Mouse (Mus musculus): ENCODE data around the gene Kirrel. TPM values are rescaled to one million over a fixed set of nuclear protein-coding genes. Genes with fewer than 3 reads are reported as not detected.

Kirrel gene
- polyA plus RNA-seq, 2 experiments: 11.3 to 46.6 TPM

- Histone ChIP-seq H3K27me3 (ENCODE audit: control insufficient read depth, insufficient read depth, low read length) (no peaks in the 10 kb centered on the region), H3K4me1 (ENCODE audit: control insufficient read depth, insufficient read depth, low read length) (no peaks in the 10 kb centered on the region), H3K27ac (replicated peaks; ENCODE audit: low read depth, low read length) (no peak overlapping the region), H3K36me3 (ENCODE audit: control insufficient read depth, insufficient read depth, low read length) (peaks cover 64% of the 10 kb centered on the region), H3K9me3 (ENCODE audit: control insufficient read depth, low read length) (no peaks in the 10 kb centered on the region), H3K9ac (ENCODE audit: low read depth, low read length, severe bottlenecking) (no peak overlapping the region), H3K4me3 (replicated peaks; ENCODE audit: low read length) (no peak overlapping the region), H3K4me2 (replicated peaks; ENCODE audit: low read depth, low read length, severe bottlenecking) (no peak overlapping the region)
- ATAC-seq (ENCODE audit: low FRiP score, low read depth): no peak
- no peak for DNase-seq (ENCODE audit: low spot score)
- TF ChIP-seq POLR2A (IDR thresholded peaks at IDR 0.05; ENCODE audit: borderline replicate concordance, extremely low read depth, insufficient read depth, insufficient read length): no peak
- WGBS: 87% methylated on average over 4 of the region's 4 CpGs
Measured at GRCm38 (mm10) chr3:87079751-87080150, 94.8 kb downstream of the Kirrel start.

GRCm38 (mm10) chr3:87079301-87079700 is 95.2 kb downstream of the Kirrel start:
- Histone ChIP-seq H3K4me1 (ENCODE audit: control insufficient read depth, insufficient read depth, low read length) (no peaks in the 10 kb centered on the region), H3K9ac (ENCODE audit: low read depth, low read length, severe bottlenecking) (no peak overlapping the region), H3K4me3 (replicated peaks; ENCODE audit: low read length) (no peak overlapping the region), H3K4me2 (replicated peaks; ENCODE audit: low read depth, low read length, severe bottlenecking) (no peak overlapping the region), H3K27me3 (ENCODE audit: control insufficient read depth, insufficient read depth, low read length) (no peaks in the 10 kb centered on the region), H3K36me3 (ENCODE audit: control insufficient read depth, insufficient read depth, low read length) (peaks cover 60% of the 10 kb centered on the region), H3K9me3 (ENCODE audit: control insufficient read depth, low read length) (no peaks in the 10 kb centered on the region), H3K27ac (replicated peaks; ENCODE audit: low read depth, low read length) (no peak overlapping the region)
- no peak for ATAC-seq (ENCODE audit: low FRiP score, low read depth)
- TF ChIP-seq POLR2A (IDR thresholded peaks at IDR 0.05; ENCODE audit: borderline replicate concordance, extremely low read depth, insufficient read depth, insufficient read length): no peak
- WGBS: 89% methylated on average over 7 of the region's 7 CpGs
- DNase-seq (ENCODE audit: low spot score): no peak

- peaks cover 2% of the 10 kb centered on the region; the same call in 1 of the 2 replicates for H3K4me1 ChIP-seq (ENCODE audit: control insufficient read depth, insufficient read depth, low read length)
- no peaks in the 10 kb centered on the region for H3K27me3 ChIP-seq (ENCODE audit: control insufficient read depth, insufficient read depth, low read length)
- H3K4me3 ChIP-seq (replicated peaks; ENCODE audit: low read length): no peak overlapping the region
- ATAC-seq (ENCODE audit: low FRiP score, low read depth): no peak
- 61% methylated on average over 9 of the region's 9 CpGs for WGBS
- peaks cover 44% of the 10 kb centered on the region for H3K36me3 ChIP-seq (ENCODE audit: control insufficient read depth, insufficient read depth, low read length)
- no peak overlapping the region for H3K4me2 ChIP-seq (replicated peaks; ENCODE audit: low read depth, low read length, severe bottlenecking)
- H3K9me3 ChIP-seq (ENCODE audit: control insufficient read depth, low read length): no peaks in the 10 kb centered on the region
- H3K9ac ChIP-seq (ENCODE audit: low read depth, low read length, severe bottlenecking): no peak overlapping the region
- no peak for DNase-seq (ENCODE audit: low spot score)
- no peak for TF ChIP-seq POLR2A (IDR thresholded peaks at IDR 0.05; ENCODE audit: borderline replicate concordance, extremely low read depth, insufficient read depth, insufficient read length)
- H3K27ac ChIP-seq (replicated peaks; ENCODE audit: low read depth, low read length): no peak overlapping the region
Measured at GRCm38 (mm10) chr3:87077681-87078080, 96.9 kb downstream of the Kirrel start.

GRCm38 (mm10) chr3:87076899-87077298 is 97.6 kb downstream of the Kirrel start:
- no peak for DNase-seq (ENCODE audit: low spot score)
- no peak overlapping the region for H3K9ac ChIP-seq (ENCODE audit: low read depth, low read length, severe bottlenecking)
- no peak overlapping the region for H3K4me2 ChIP-seq (replicated peaks; ENCODE audit: low read depth, low read length, severe bottlenecking)
- H3K27me3 ChIP-seq (ENCODE audit: control insufficient read depth, insufficient read depth, low read length): no peaks in the 10 kb centered on the region
- H3K27ac ChIP-seq (replicated peaks; ENCODE audit: low read depth, low read length): no peak overlapping the region
- H3K36me3 ChIP-seq (ENCODE audit: control insufficient read depth, insufficient read depth, low read length): peaks cover 36% of the 10 kb centered on the region
- no peak for ATAC-seq (ENCODE audit: low FRiP score, low read depth)
- H3K4me3 ChIP-seq (replicated peaks; ENCODE audit: low read length): no peak overlapping the region
- no peaks in the 10 kb centered on the region for H3K9me3 ChIP-seq (ENCODE audit: control insufficient read depth, low read length)
- 84% methylated on average over 5 of the region's 5 CpGs for WGBS
- H3K4me1 ChIP-seq (ENCODE audit: control insufficient read depth, insufficient read depth, low read length): peaks cover 3% of the 10 kb centered on the region; the same call in 1 of the 2 replicates
- TF ChIP-seq POLR2A (IDR thresholded peaks at IDR 0.05; ENCODE audit: borderline replicate concordance, extremely low read depth, insufficient read depth, insufficient read length): no peak

GRCm38 (mm10) chr3:87076161-87076560 is 98.4 kb downstream of the Kirrel start:
- WGBS: 90% methylated on average over 7 of the region's 7 CpGs
- H3K4me2 ChIP-seq (replicated peaks; ENCODE audit: low read depth, low read length, severe bottlenecking): no peak overlapping the region
- no peaks in the 10 kb centered on the region for H3K9me3 ChIP-seq (ENCODE audit: control insufficient read depth, low read length)
- no peak for ATAC-seq (ENCODE audit: low FRiP score, low read depth)
- no peak overlapping the region for H3K4me3 ChIP-seq (replicated peaks; ENCODE audit: low read length)
- TF ChIP-seq POLR2A (IDR thresholded peaks at IDR 0.05; ENCODE audit: borderline replicate concordance, extremely low read depth, insufficient read depth, insufficient read length): no peak
- no peak overlapping the region for H3K27ac ChIP-seq (replicated peaks; ENCODE audit: low read depth, low read length)
- H3K4me1 ChIP-seq (ENCODE audit: control insufficient read depth, insufficient read depth, low read length): peaks cover 3% of the 10 kb centered on the region; the same call in 1 of the 2 replicates
- DNase-seq (ENCODE audit: low spot score): no peak
- H3K9ac ChIP-seq (ENCODE audit: low read depth, low read length, severe bottlenecking): no peak overlapping the region
- H3K36me3 ChIP-seq (ENCODE audit: control insufficient read depth, insufficient read depth, low read length): peaks cover 29% of the 10 kb centered on the region
- H3K27me3 ChIP-seq (ENCODE audit: control insufficient read depth, insufficient read depth, low read length): no peaks in the 10 kb centered on the region
